ENCODE assay signal across 14 mouse cellular contexts in genomic region chr3:144681542-144681941, GRCm38 (mm10).
"Had no signal": no experiment of that assay in that cellular context is flagged by ENCODE, and none has a peak within 500 bp of the region (broad histone marks: within the 10 kb centered on the region; RNA-seq: fewer than 3 reads in every experiment).

No protein-coding gene starts in this region.

- ATAC-seq: intestine, postnatal 0 days; lung, postnatal 0 days; midbrain, embryonic 16.5 days had no signal

- H3K27ac ChIP-seq: left cerebral cortex, adult 2 months; limb, embryonic 12.5 days had no signal

- H3K27me3 ChIP-seq: limb, embryonic 12.5 days had no signal

- DNase-seq: kidney, adult 8-10 months; kidney, postnatal 25 days; lung, adult 2 months; lung, postnatal 36 days; right cerebral cortex, adult 18-20 months; right cerebral cortex, postnatal 25 days; thymus, adult 18-20 months; thymus, postnatal 14 days had no signal

- H3K9me3 ChIP-seq: limb, embryonic 12.5 days had no signal

- H3K9ac ChIP-seq: limb, embryonic 12.5 days had no signal

- H3K4me3 ChIP-seq: left cerebral cortex, adult 2 months; limb, embryonic 12.5 days had no signal

- H3K4me2 ChIP-seq: limb, embryonic 12.5 days; midbrain, embryonic 11.5 days had no signal
